Mouse (Mus musculus) ES-Bruce4 (cell line): Measurements from ENCODE around the gene Gramd1c. TPM values are rescaled to one million over a fixed set of nuclear protein-coding genes. Genes with fewer than 3 reads are reported as not detected.

Experiments used
- H3K27ac ChIP-seq: 2 replicates; pipeline ENCODE4 v1.5.1; 2012; ENCODE audit warnings: low read length, inconsistent platforms; ENCODE audit not compliant: insufficient read depth
- H3K27me3 ChIP-seq: 2 replicates; pipeline ENCODE4 v1.6.1; 2012; ENCODE audit warnings: mild to moderate bottlenecking, low read length, inconsistent platforms; ENCODE audit not compliant: control insufficient read depth, poor library complexity, insufficient read depth, severe bottlenecking
- H3K36me3 ChIP-seq: 2 replicates; pipeline ENCODE4 v1.6.1; 2012; ENCODE audit warnings: inconsistent platforms, mild to moderate bottlenecking, low read length, moderate library complexity; ENCODE audit not compliant: control insufficient read depth, poor library complexity, insufficient read depth, severe bottlenecking
- H3K4me1 ChIP-seq: one replicate; pipeline ENCODE4 v1.8.1; 2011; ENCODE audit warnings: low read length; ENCODE audit not compliant: control insufficient read depth, insufficient read depth
- H3K4me3 ChIP-seq: 2 replicates; pipeline ENCODE4 v1.5.1; 2011; ENCODE audit warnings: low read depth, mild to moderate bottlenecking, low read length
- H3K9ac ChIP-seq: 2 replicates; pipeline ENCODE4 v1.6.1; 2012; ENCODE audit warnings: low read depth, mild to moderate bottlenecking, inconsistent platforms; ENCODE audit not compliant: poor library complexity, severe bottlenecking
- H3K9me3 ChIP-seq: replicated peaks from 2 replicates; pipeline ENCODE4 v1.6.1; 2012; ENCODE audit warnings: mild to moderate bottlenecking, low read length, inconsistent platforms; ENCODE audit not compliant: control insufficient read depth, poor library complexity, insufficient read depth, severe bottlenecking
- CTCF ChIP-seq: IDR thresholded peaks from one replicate; pipeline ENCODE4 v1.8.1; 2011; ENCODE audit warnings: low read depth, low read length
- EP300 ChIP-seq: IDR thresholded peaks from 2 replicates; pipeline ENCODE4 v1.6.1; 2011; ENCODE audit warnings: low read depth, low read length; ENCODE audit not compliant: insufficient read depth
- POLR2A ChIP-seq: IDR thresholded peaks from one replicate; pipeline ENCODE4 v1.8.1; 2011; ENCODE audit warnings: low read length; ENCODE audit not compliant: insufficient read depth
- polyA plus RNA-seq: library from polyadenylated mRNA; stranded (reverse); fragments of >200 nt; gene quantifications from 2 replicates; pipeline ENCODE4 v1.2.4, GENCODE M21; 2011; ENCODE audit warnings: low read depth; ENCODE audit not compliant: missing spikeins, insufficient read depth, insufficient read length

Gene Gramd1c
- polyA plus RNA-seq, 1 experiment: 3.0 TPM

- no peaks in the 10 kb centered on the region for H3K36me3 ChIP-seq
- H3K9me3 ChIP-seq: no peaks in the 10 kb centered on the region
- no peaks in the 10 kb centered on the region for H3K4me1 ChIP-seq
- no peak overlapping the region for H3K4me3 ChIP-seq
- TF ChIP-seq POLR2A: no peak
- TF ChIP-seq CTCF: no peak
- no peak for TF ChIP-seq EP300
- no peak overlapping the region for H3K27ac ChIP-seq
- H3K27me3 ChIP-seq: no peaks in the 10 kb centered on the region
- no peak overlapping the region for H3K9ac ChIP-seq
Measured at GRCm38 (mm10) chr16:43994623-43995022, 68.5 kb downstream of the Gramd1c start.

- no peak overlapping the region for H3K9ac ChIP-seq
- TF ChIP-seq POLR2A (no peak), EP300 (no peak)
Measured at GRCm38 (mm10) chr16:43986299-43986698, 76.8 kb downstream of the Gramd1c start.

GRCm38 (mm10) chr16:43980110-43980609 lies 83.0 kb downstream of the Gramd1c start:
- Histone ChIP-seq H3K4me1 (no peaks in the 10 kb centered on the region), H3K36me3 (no peaks in the 10 kb centered on the region), H3K27ac (no peak overlapping the region), H3K27me3 (peaks cover 8% of the 10 kb centered on the region), H3K9me3 (no peaks in the 10 kb centered on the region), H3K4me3 (peak overlapping the region; percentile 54), H3K9ac (peak overlapping the region; percentile 95)
- TF ChIP-seq EP300 (no peak), CTCF (no peak), POLR2A (no peak)

More at GRCm38 (mm10) chr16:43986299-43986698, 76.8 kb downstream of the Gramd1c start:
- H3K27me3 ChIP-seq: peaks cover 2% of the 10 kb centered on the region
- no peak overlapping the region for H3K4me3 ChIP-seq
- H3K9me3 ChIP-seq: no peaks in the 10 kb centered on the region
- no peaks in the 10 kb centered on the region for H3K36me3 ChIP-seq
- no peaks in the 10 kb centered on the region for H3K4me1 ChIP-seq
- H3K27ac ChIP-seq: no peak overlapping the region

- H3K27me3 ChIP-seq: peaks cover 8% of the 10 kb centered on the region
- H3K4me1 ChIP-seq: no peaks in the 10 kb centered on the region
- no peaks in the 10 kb centered on the region for H3K9me3 ChIP-seq
- peak within 1 kb of the TSS; percentile 95 for H3K9ac ChIP-seq
- no peak for TF ChIP-seq EP300
- TF ChIP-seq POLR2A: no peak
- no peak for TF ChIP-seq CTCF
- no peak within 1 kb of the TSS for H3K27ac ChIP-seq
- H3K36me3 ChIP-seq: no peaks in the 10 kb centered on the region
- peak within 1 kb of the TSS; percentile 88 for H3K4me3 ChIP-seq
Measured at GRCm38 (mm10) chr16:43979328-43980109, 83.6 kb downstream of the Gramd1c start, which contains the start of gene Zdhhc23. Gene Zdhhc23, minus strand, starts transcription at chr16:43979791.

GRCm38 (mm10) chr16:43979010-43979327 lies 84.2 kb downstream of the Gramd1c start:
- no peaks in the 10 kb centered on the region for H3K36me3 ChIP-seq
- peaks cover 8% of the 10 kb centered on the region for H3K27me3 ChIP-seq
- peak overlapping the region; percentile 88 for H3K4me3 ChIP-seq
- 0 out of 2 replicates have a peak overlapping the region, but pooled peaks have one; percentile 95 for H3K9ac ChIP-seq
- no peak for TF ChIP-seq CTCF
- TF ChIP-seq POLR2A: no peak
- TF ChIP-seq EP300: no peak
- no peaks in the 10 kb centered on the region for H3K9me3 ChIP-seq
- no peak overlapping the region for H3K27ac ChIP-seq
- H3K4me1 ChIP-seq: no peaks in the 10 kb centered on the region

- Histone ChIP-seq H3K27me3 (0 out of 2 replicates have a peak, but pooled peaks cover 4% of the 10 kb centered on the region), H3K27ac (no peak overlapping the region), H3K9ac (no peak overlapping the region), H3K36me3 (no peaks in the 10 kb centered on the region), H3K4me3 (no peak overlapping the region), H3K4me1 (no peaks in the 10 kb centered on the region), H3K9me3 (no peaks in the 10 kb centered on the region)
- TF ChIP-seq CTCF (no peak), POLR2A (no peak), EP300 (no peak)
Measured at GRCm38 (mm10) chr16:43973606-43974220, 89.4 kb downstream of the Gramd1c start.
